Mouse (Mus musculus) small intestine, adult 2 months (tissue): ENCODE measurements around the gene Kdm4b. TPM values are rescaled to one million over a fixed set of nuclear protein-coding genes. Genes with fewer than 3 reads are reported as not detected.

Experiments
- H3K27ac ChIP-seq: fragments of 200-500 bp; 2 replicates; pipeline ENCODE4 v1.5.1; 2012; ENCODE audit warnings: low read depth, low read length, control low read depth, inconsistent platforms; ENCODE audit not compliant: insufficient read depth
- H3K27me3 ChIP-seq: fragments of 200-500 bp; 2 replicates; pipeline ENCODE4 v1.6.1; 2012; ENCODE audit warnings: mild to moderate bottlenecking, moderate library complexity, low read length, inconsistent platforms; ENCODE audit not compliant: control insufficient read depth, insufficient read depth
- H3K36me3 ChIP-seq: fragments of 200-500 bp; 2 replicates; pipeline ENCODE4 v1.6.1; 2012; ENCODE audit warnings: mild to moderate bottlenecking, low read length, control low read depth, inconsistent platforms; ENCODE audit not compliant: control insufficient read depth, insufficient read depth
- H3K4me1 ChIP-seq: fragments of 200-500 bp; 2 replicates; pipeline ENCODE4 v1.6.1; 2012; ENCODE audit warnings: low read length, inconsistent platforms, mixed read lengths; ENCODE audit not compliant: control insufficient read depth, insufficient read depth, insufficient read length
- H3K4me3 ChIP-seq: fragments of 200-500 bp; 2 replicates; pipeline ENCODE4 v1.5.1; 2012; ENCODE audit warnings: low read depth, mild to moderate bottlenecking, control low read depth, inconsistent platforms, low read length, moderate library complexity
- CTCF ChIP-seq: fragments of 200-500 bp; IDR thresholded peaks from 2 replicates; pipeline ENCODE4 v1.5.1; 2012; ENCODE audit warnings: low read depth, mild to moderate bottlenecking, control low read depth, inconsistent platforms, low read length, moderate library complexity, mixed read lengths; ENCODE audit not compliant: insufficient replicate concordance, insufficient read length; ENCODE audit errors: extremely low read depth
- POLR2A ChIP-seq: fragments of 200-500 bp; IDR thresholded peaks from 2 replicates; pipeline ENCODE4 v1.6.1; 2012; ENCODE audit warnings: low read depth, mild to moderate bottlenecking, control low read depth, inconsistent platforms, low read length, moderate library complexity
- WGBS: fragments of 180-500 bp; shearing (Covaris S2); methylation state at CpG from one replicate; pipeline ENCODE4 v1.1.7; 2018; 5-methylcytosine and 5-hydroxymethylcytosine counted together
- polyA plus RNA-seq: library from polyadenylated mRNA; depleted of rRNA; stranded (reverse); fragments of >200 nt; gene quantifications from 2 replicates; pipeline ENCODE4 v1.2.3, GENCODE M21; 2012

Gene Kdm4b
- polyA plus RNA-seq, 1 experiment = 38.3 TPM

- Histone ChIP-seq H3K4me1 (peaks cover 9% of the 10 kb centered on the region; the same call in 1 of the 2 replicates), H3K27me3 (no peaks in the 10 kb centered on the region), H3K4me3 (peak overlapping the region; percentile 80), H3K36me3 (peaks cover 15% of the 10 kb centered on the region), H3K27ac (peak overlapping the region; percentile 97)
- WGBS = 3% methylated on average over 17 of the region's 17 CpGs
- TF ChIP-seq CTCF (no peak), POLR2A (peak; percentile 66; the same call in 1 of the 2 replicates)
Measured at GRCm38 (mm10) chr17:56290388-56291170, 35.3 kb upstream of the Kdm4b start.

GRCm38 (mm10) chr17:56291171-56291511, 34.7 kb upstream of the Kdm4b start:
- TF ChIP-seq CTCF (peak; percentile 89), POLR2A (peak; percentile 50; the same call in 1 of the 2 replicates)
- no peaks in the 10 kb centered on the region for H3K27me3 ChIP-seq
- peaks cover 9% of the 10 kb centered on the region for H3K36me3 ChIP-seq
- peak overlapping the region; percentile 94 for H3K27ac ChIP-seq
- peak overlapping the region; percentile 80 for H3K4me3 ChIP-seq
- under 1% methylated on average over 16 of the region's 16 CpGs for WGBS
- H3K4me1 ChIP-seq = peaks cover 9% of the 10 kb centered on the region; the same call in 1 of the 2 replicates

GRCm38 (mm10) chr17:56291826-56292475, 33.9 kb upstream of the Kdm4b start:
- peaks cover 6% of the 10 kb centered on the region; the same call in 1 of the 2 replicates for H3K4me1 ChIP-seq
- 88% methylated on average over 7 of the region's 7 CpGs for WGBS
- TF ChIP-seq POLR2A (no peak), CTCF (no peak)
- no peak overlapping the region for H3K4me3 ChIP-seq
- H3K27ac ChIP-seq = no peak overlapping the region
- no peaks in the 10 kb centered on the region for H3K27me3 ChIP-seq
- 0 out of 2 replicates have a peak, but pooled peaks cover 2% of the 10 kb centered on the region for H3K36me3 ChIP-seq

- no peak for TF ChIP-seq POLR2A
- no peak for TF ChIP-seq CTCF
- no peak within 1 kb of the TSS for H3K27ac ChIP-seq
- WGBS = 91% methylated on average over 4 of the region's 4 CpGs
Measured at GRCm38 (mm10) chr17:56292531-56293222, 33.2 kb upstream of the Kdm4b start, which contains the start of gene Plin3. TSS of gene Plin3 (minus strand) at chr17:56292873.

GRCm38 (mm10) chr17:56293291-56293690, 32.6 kb upstream of the Kdm4b start:
- Histone ChIP-seq H3K27ac (no peak overlapping the region), H3K4me3 (no peak overlapping the region)

More at GRCm38 (mm10) chr17:56292531-56293222, 33.2 kb upstream of the Kdm4b start, which contains the start of gene Plin3:
- Histone ChIP-seq H3K27me3 (no peaks in the 10 kb centered on the region), H3K4me1 (peaks cover 6% of the 10 kb centered on the region; the same call in 1 of the 2 replicates), H3K4me3 (no peak within 1 kb of the TSS), H3K36me3 (no peaks in the 10 kb centered on the region)

GRCm38 (mm10) chr17:56294241-56294640, 31.6 kb upstream of the Kdm4b start:
- no peak overlapping the region for H3K4me3 ChIP-seq
- no peak for TF ChIP-seq POLR2A
- no peak for TF ChIP-seq CTCF
- peaks cover 4% of the 10 kb centered on the region; the same call in 1 of the 2 replicates for H3K4me1 ChIP-seq
- H3K27me3 ChIP-seq = no peaks in the 10 kb centered on the region
- 94% methylated on average over 19 of the region's 19 CpGs for WGBS
- H3K36me3 ChIP-seq = no peaks in the 10 kb centered on the region
- no peak overlapping the region for H3K27ac ChIP-seq

More at GRCm38 (mm10) chr17:56293291-56293690, 32.6 kb upstream of the Kdm4b start:
- 79% methylated on average over 1 of the region's 1 CpGs for WGBS
- no peaks in the 10 kb centered on the region for H3K27me3 ChIP-seq
- no peaks in the 10 kb centered on the region for H3K36me3 ChIP-seq
- H3K4me1 ChIP-seq = peaks cover 6% of the 10 kb centered on the region; the same call in 1 of the 2 replicates
- TF ChIP-seq CTCF (no peak), POLR2A (no peak)
